Mouse (Mus musculus) left cerebral cortex, postnatal 14 days (tissue): ENCODE measurements at regions not wholly inside any gene's neighbourhood (a gene's known extent, or its start where the extent isn't known, plus 50 kb on each side); places are given as distances from the start of the nearest gene placed in this dataset.

Experiments used
- DNase-seq, 2 experiments: peaks; one replicate each; pipeline ENCODE4 v3.0.0; 2021 to 2022; ENCODE audit warnings: low spot score in 2 of 2, mixed read lengths in 1 of 2
- intact Hi-C: fragments of 180-260 bp; cut with DNase I; formaldehyde crosslinking; loops from one replicate; pipeline ENCODE4 v1.15.1; 2025

GRCm38 (mm10) chr2:6263565-6263964 is 50.7 kb upstream of the Echdc3 start:
- intact Hi-C loops: no loop called here
- DNase-seq: no peak

GRCm38 (mm10) chr2:6264085-6264783 is 51.4 kb upstream of the Echdc3 start:
- DNase-seq: no peak
- intact Hi-C loops: no loop called here

GRCm38 (mm10) chr2:6265117-6265516 is 52.3 kb upstream of the Echdc3 start:
- no peak for DNase-seq
- intact Hi-C loops: no loop called here

- intact Hi-C loops: no loop called here
Observed at GRCm38 (mm10) chr2:6267066-6267465, 54.2 kb upstream of the Echdc3 start.

GRCm38 (mm10) chr2:6267537-6267936 is 54.7 kb upstream of the Echdc3 start:
- intact Hi-C loops: no loop called here
- DNase-seq: peak; percentile 69 to 86

More at GRCm38 (mm10) chr2:6267066-6267465, 54.2 kb upstream of the Echdc3 start:
- no peak for DNase-seq

GRCm38 (mm10) chr2:6272514-6272913 is 50.0 kb upstream of the Usp6nl start:
- intact Hi-C loops: no loop called here
- no peak for DNase-seq
